Mouse (Mus musculus) fat pad, adult 2 months (tissue): ENCODE measurements around the gene Zbtb39.
"Not testable (repeated sequence)": the region's sequence is repeated elsewhere in the genome, so short reads cannot be mapped to it uniquely, and the experiment has no call there.

Experiments
- DNase-seq: peaks from one replicate; pipeline ENCODE4 v3.0.0-alpha.2; 2011; ENCODE audit warnings: low read depth, low spot score; ENCODE audit errors: extremely low read depth

Zbtb39 gene

GRCm38 (mm10) chr10:127785411-127785810 lies 46.1 kb downstream of the Zbtb39 start:
- DNase-seq, result not testable (repeated sequence)
